Mouse (Mus musculus) A20 (cell line): Measurements from ENCODE around the gene Fam184b.

ENCODE experiments used
- DNase-seq: peaks from one replicate; pipeline ENCODE4 v3.0.0-alpha.2; 2011; ENCODE audit warnings: low read depth, low spot score

Gene Fam184b

DNA sequence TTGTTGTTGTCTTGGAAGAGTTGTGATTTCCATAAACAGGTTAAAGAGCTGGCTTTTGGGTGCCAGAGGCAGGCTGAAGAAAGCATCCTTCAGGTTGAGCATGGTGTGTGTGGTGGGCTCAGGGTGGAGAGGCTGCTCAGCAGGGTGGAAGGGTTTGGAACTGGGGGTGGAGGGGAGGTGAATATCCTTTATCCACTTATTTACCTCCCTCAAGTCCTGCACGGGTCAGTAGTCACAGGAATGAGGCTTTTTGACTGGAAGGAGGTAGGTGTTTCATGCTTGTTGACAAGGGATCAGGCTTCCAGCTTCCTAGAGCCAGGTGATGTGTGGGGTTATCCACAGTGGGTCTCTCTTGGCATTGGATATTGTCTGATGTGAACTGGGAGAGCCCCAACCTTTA lies 124.8 kb downstream of the Fam184b start:
- no peak for DNase-seq

- DNase-seq = no peak
Measured at GRCm38 (mm10) chr5:45513511-45513910, 125.9 kb downstream of the Fam184b start.

- no peak for DNase-seq
Measured at GRCm38 (mm10) chr5:45512908-45513307, 126.5 kb downstream of the Fam184b start.

DNA sequence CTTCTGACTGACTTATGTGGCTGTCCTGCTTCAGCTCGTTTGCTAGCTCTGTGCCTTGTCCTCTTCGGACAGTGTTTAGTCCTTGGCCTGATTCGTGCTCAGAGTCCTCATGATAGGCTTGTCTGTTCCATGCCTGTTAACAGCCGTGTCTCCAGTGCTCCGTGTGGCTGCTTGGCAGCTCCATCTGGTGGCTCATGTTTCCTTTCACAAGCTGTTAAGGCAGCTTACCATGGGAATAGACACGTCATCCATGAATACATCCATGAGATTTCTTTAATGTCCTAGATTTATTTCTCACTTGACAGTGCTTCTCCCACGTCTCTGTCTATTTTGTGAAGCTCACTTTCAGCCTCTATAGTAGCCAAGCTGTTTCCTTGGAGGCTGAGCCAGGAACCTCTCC lies 129.3 kb downstream of the Fam184b start:
- no peak for DNase-seq

GRCm38 (mm10) chr5:45497564-45497963 lies 141.8 kb downstream of the Fam184b start:
- no peak for DNase-seq

- DNase-seq = no peak
Measured at GRCm38 (mm10) chr5:45496930-45497550, 142.4 kb downstream of the Fam184b start.

DNA sequence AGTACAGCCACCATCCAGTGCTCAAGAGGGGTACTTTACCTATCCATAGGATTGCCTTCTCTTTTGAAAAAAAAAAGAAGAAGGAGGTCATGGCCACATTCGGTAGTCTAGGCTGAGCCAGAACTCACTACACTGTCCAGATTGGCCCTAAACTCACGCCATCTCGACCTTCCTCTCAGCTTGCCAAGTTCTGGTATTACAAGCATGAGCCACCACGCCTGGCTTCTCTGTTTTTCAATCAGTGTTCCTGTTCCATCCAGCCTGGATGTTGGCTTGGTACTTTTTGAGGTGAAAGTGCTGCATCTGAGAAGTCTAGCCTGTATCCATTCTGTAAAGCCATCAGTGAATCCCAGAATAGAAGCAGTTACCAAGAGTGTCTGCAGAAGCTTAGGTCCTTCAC lies 142.9 kb downstream of the Fam184b start:
- no peak for DNase-seq

- DNase-seq = no peak
Measured at GRCm38 (mm10) chr5:45496042-45496441, 143.4 kb downstream of the Fam184b start.

- no peak for DNase-seq
Measured at GRCm38 (mm10) chr5:45495429-45495975, 143.9 kb downstream of the Fam184b start.

- DNase-seq = peak; percentile 62
Measured at GRCm38 (mm10) chr5:45494093-45494755, 145.2 kb downstream of the Fam184b start.

- peak; percentile 98 for DNase-seq
Measured at GRCm38 (mm10) chr5:45493191-45494092, 146.0 kb downstream of the Fam184b start, which contains the start of gene Lap3. Lap3 (plus strand) TSS chr5:45493374.

GRCm38 (mm10) chr5:45491776-45492175 lies 147.6 kb downstream of the Fam184b start:
- DNase-seq = no peak

- DNase-seq = no peak
Measured at GRCm38 (mm10) chr5:45483654-45484053, 155.8 kb downstream of the Fam184b start.

GRCm38 (mm10) chr5:45482607-45483006 lies 156.8 kb downstream of the Fam184b start:
- DNase-seq = no peak

- DNase-seq = no peak
Measured at GRCm38 (mm10) chr5:45481125-45481524, 158.3 kb downstream of the Fam184b start.

DNA sequence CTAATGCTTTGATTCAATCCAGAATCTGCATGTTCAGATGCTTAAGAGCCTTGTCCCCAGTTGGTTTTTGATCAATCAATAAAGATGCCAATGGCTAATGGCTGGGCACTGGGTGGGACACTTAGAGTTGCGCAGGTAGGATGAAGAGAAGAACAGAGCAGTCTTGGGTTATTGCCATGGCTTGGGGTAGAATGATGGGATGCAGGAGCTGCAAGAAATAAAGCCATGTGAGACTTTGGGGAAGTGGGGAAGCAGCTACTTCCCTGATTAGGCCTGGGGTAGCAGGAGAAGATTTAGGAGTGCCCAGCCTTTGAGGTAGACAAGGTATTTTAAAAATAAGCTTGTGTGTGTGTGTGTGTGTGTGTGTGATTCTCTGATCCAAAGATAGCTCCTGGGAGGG lies 159.3 kb downstream of the Fam184b start:
- DNase-seq = no peak
